Mouse (Mus musculus): Measurements from ENCODE around the gene Amigo3. TPM values are rescaled to one million over a fixed set of nuclear protein-coding genes. Genes with fewer than 3 reads are reported as not detected.

Gene Amigo3
- polyA plus RNA-seq, 1 experiment from 2014 or later: 2.1 TPM

DNA sequence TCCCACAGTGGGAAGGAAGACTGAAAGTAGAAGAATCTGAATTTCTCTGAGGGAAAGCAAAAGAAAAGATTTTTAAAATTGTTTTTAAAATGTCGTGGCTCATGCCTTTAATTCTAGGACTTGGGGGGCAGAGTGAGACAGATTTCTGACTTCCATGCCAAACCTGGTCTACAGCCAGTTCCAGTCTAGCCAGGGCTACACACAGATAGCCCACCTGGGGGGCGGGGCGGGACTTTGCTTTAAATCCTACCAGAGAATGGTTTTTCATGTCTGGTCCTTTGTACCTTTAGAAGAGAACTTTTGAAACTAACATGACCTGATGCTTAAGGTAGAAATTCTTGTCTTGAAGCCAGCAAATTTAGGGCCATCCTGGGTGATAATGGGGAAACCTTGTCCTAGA is 29.7 kb upstream of the Amigo3 start:
- no peak for ATAC-seq (ENCODE audit: insufficient number of reproducible peaks, insufficient read depth, low FRiP score, low read depth)
- no peak overlapping the region for H3K9ac ChIP-seq (ENCODE audit: low read length)

DNA sequence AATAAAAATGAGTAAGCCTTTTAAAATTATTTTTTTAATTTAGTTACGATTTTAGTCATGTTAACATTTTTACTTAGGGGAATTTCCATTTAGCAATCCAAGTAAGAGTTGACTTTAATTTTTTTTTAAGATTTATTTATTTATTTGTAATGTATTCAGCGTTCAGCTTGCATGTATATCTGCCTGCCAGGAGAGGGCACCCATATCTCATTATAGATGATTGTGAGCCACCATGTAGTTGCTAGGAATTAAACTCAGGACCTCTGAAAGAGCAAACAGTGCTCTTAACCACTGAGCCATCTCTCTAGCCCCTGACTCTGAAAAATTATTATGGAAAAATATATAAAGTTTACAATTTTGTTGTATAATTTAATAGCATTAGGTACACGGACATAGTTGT is 26.4 kb upstream of the Amigo3 start:
- no peak overlapping the region for H3K27ac ChIP-seq (replicated peaks in 1 of 2; ENCODE audit: control insufficient read depth in 1 of 2, insufficient read depth in 1 of 2, low read depth in 2 of 2, low read length in 2 of 2)
- H3K4me1 ChIP-seq (ENCODE audit: control insufficient read depth in 2 of 2, insufficient read depth in 2 of 2, low read length in 2 of 2): peaks cover 0 to 5% of the 10 kb centered on the region in 2 experiments; a peak in 1 of 4 replicates
- H3K4me3 ChIP-seq (ENCODE audit: control insufficient read depth in 1 of 2, insufficient read depth in 1 of 2, low read depth in 1 of 2, low read length in 2 of 2): no peak overlapping the region
- WGBS: 91% methylated on average over 3 of the region's 3 CpGs
- no peak overlapping the region for H3K4me2 ChIP-seq (ENCODE audit: low read length)
- no peak overlapping the region for H3K9ac ChIP-seq (ENCODE audit: low read length)
- H3K9me3 ChIP-seq (ENCODE audit: control insufficient read depth, low read length): no peaks in the 10 kb centered on the region
- peaks cover 57% of the 10 kb centered on the region for H3K36me3 ChIP-seq (ENCODE audit: control insufficient read depth, insufficient read depth, low read length)
- no peak for ATAC-seq (ENCODE audit: insufficient number of reproducible peaks, insufficient read depth, low FRiP score, low read depth)
- no peaks in the 10 kb centered on the region for H3K27me3 ChIP-seq (ENCODE audit: control insufficient read depth, insufficient read depth, low read length)

More for the DNA sequence above, 29.7 kb upstream of the Amigo3 start:
- Histone ChIP-seq H3K27me3 (ENCODE audit: control insufficient read depth, insufficient read depth, low read length) (no peaks in the 10 kb centered on the region), H3K27ac (replicated peaks in 1 of 2; ENCODE audit: control insufficient read depth in 1 of 2, insufficient read depth in 1 of 2, low read depth in 2 of 2, low read length in 2 of 2) (no peak overlapping the region), H3K4me1 (ENCODE audit: control insufficient read depth in 2 of 2, insufficient read depth in 2 of 2, low read length in 2 of 2) (peaks cover 0 to 23% of the 10 kb centered on the region in 2 experiments; a peak in 2 of 4 replicates), H3K36me3 (ENCODE audit: control insufficient read depth, insufficient read depth, low read length) (peaks cover 43% of the 10 kb centered on the region), H3K9me3 (ENCODE audit: control insufficient read depth, low read length) (no peaks in the 10 kb centered on the region), H3K4me3 (ENCODE audit: control insufficient read depth in 1 of 2, insufficient read depth in 1 of 2, low read depth in 1 of 2, low read length in 2 of 2) (no peak overlapping the region), H3K4me2 (ENCODE audit: low read length) (no peak overlapping the region)
- WGBS: 85% methylated on average over 3 of the region's 3 CpGs

DNA sequence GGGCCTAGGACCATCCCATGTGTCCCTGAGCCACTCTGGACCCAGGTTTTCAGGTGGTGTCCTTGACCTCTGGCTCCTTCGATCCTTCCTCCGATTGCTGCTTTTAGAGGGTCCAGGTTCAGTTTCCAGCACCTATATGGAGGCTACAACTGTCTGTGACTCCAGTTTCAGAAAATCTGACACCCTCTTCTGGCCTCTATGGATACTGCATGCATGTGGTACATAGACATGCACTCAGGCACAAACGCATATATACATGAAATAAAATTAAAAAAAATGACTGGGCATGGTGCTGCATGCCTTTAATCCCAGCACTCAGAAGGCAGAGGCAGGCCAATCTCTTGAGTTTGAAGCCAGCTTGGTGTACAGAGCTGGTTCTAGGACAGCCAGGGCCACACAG is 25.1 kb upstream of the Amigo3 start:
- Histone ChIP-seq H3K36me3 (ENCODE audit: control insufficient read depth, insufficient read depth, low read length) (peaks cover 68% of the 10 kb centered on the region), H3K4me2 (ENCODE audit: low read length) (no peak overlapping the region), H3K27ac (replicated peaks in 1 of 2; ENCODE audit: control insufficient read depth in 1 of 2, insufficient read depth in 1 of 2, low read depth in 2 of 2, low read length in 2 of 2) (no peak overlapping the region), H3K4me3 (ENCODE audit: control insufficient read depth in 1 of 2, insufficient read depth in 1 of 2, low read depth in 1 of 2, low read length in 2 of 2) (no peak overlapping the region), H3K9me3 (ENCODE audit: control insufficient read depth, low read length) (no peaks in the 10 kb centered on the region), H3K4me1 (ENCODE audit: control insufficient read depth in 2 of 2, insufficient read depth in 2 of 2, low read length in 2 of 2) (no peaks in the 10 kb centered on the region), H3K27me3 (ENCODE audit: control insufficient read depth, insufficient read depth, low read length) (no peaks in the 10 kb centered on the region), H3K9ac (ENCODE audit: low read length) (no peak overlapping the region)
- WGBS: 96% methylated on average over 3 of the region's 3 CpGs
- ATAC-seq (ENCODE audit: insufficient number of reproducible peaks, insufficient read depth, low FRiP score, low read depth): no peak

DNA sequence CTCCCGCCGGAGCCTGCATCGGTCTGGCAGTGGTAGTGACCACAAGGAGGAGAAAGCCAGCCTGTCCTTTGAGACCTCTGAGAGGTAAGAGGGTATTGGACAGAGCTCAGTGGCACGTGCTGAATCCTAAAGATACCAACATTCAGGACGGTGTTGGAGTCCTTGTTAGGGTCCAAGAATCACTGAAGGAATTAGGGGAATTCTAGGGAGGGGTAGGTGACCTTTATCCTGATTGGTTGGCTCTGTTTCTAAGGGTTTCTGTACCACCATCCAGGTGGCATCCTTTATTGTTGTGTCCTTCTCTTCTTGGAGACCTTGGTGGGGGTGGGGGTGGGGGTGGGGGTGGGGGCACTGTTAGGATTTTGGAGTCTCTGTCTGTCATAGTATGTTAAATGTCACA is 20.8 kb upstream of the Amigo3 start:
- no peaks in the 10 kb centered on the region for H3K4me1 ChIP-seq (ENCODE audit: control insufficient read depth in 2 of 2, insufficient read depth in 2 of 2, low read length in 2 of 2)
- no peak overlapping the region for H3K4me3 ChIP-seq (ENCODE audit: control insufficient read depth in 1 of 2, insufficient read depth in 1 of 2, low read depth in 1 of 2, low read length in 2 of 2)
- H3K27me3 ChIP-seq (ENCODE audit: control insufficient read depth, insufficient read depth, low read length): no peaks in the 10 kb centered on the region
- no peak overlapping the region for H3K9ac ChIP-seq (ENCODE audit: low read length)
- H3K4me2 ChIP-seq (ENCODE audit: low read length): no peak overlapping the region
- peaks cover 69% of the 10 kb centered on the region for H3K36me3 ChIP-seq (ENCODE audit: control insufficient read depth, insufficient read depth, low read length)
- no peak for ATAC-seq (ENCODE audit: insufficient number of reproducible peaks, insufficient read depth, low FRiP score, low read depth)
- H3K27ac ChIP-seq (replicated peaks in 1 of 2; ENCODE audit: control insufficient read depth in 1 of 2, insufficient read depth in 1 of 2, low read depth in 2 of 2, low read length in 2 of 2): no peak overlapping the region
- no peaks in the 10 kb centered on the region for H3K9me3 ChIP-seq (ENCODE audit: control insufficient read depth, low read length)
- WGBS: 83% methylated on average over 5 of the region's 5 CpGs

DNA sequence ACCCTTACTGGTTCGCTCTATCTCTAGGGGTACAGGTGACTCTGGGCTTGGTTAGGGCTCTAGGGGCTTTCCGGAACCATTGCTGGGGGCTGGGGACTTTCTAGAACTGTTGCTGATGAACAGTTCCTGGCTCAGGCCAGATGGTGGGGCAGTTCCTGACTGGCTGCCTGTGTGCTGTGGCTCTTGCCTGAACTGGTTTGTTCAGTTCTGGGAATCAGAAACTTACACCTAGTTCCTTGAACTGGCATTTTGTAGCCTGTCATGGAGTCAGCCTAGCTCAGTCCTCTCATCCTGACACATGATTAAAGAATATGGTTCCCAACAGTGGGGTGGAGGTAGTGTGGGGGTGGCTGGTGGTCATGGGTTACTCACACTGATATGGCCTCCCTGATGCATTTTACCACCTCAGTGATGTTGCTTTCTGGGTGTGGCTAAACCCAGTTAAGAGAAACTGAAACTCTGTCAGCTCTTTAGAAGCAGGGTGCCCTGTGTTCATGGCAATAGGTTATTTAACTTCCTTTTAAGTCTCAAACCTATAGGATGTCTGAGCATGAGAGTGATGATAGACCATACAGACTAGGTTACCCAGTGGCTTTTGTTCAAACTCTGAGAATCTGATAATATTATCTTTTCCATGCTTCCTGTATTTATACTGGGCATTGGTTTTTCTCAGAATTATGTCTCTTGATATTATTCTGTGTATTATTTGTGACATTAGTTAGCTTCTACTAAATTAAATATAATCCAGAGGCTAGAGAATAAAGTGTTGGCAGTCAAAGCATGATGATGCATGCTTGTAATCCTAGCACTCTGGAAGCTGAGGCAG is 17.4 kb upstream of the Amigo3 start:
- Histone ChIP-seq H3K4me2 (ENCODE audit: low read length) (no peak overlapping the region), H3K4me3 (ENCODE audit: control insufficient read depth in 1 of 2, insufficient read depth in 1 of 2, low read depth in 1 of 2, low read length in 2 of 2) (no peak overlapping the region), H3K36me3 (ENCODE audit: control insufficient read depth, insufficient read depth, low read length) (peaks cover 73% of the 10 kb centered on the region), H3K27ac (replicated peaks in 1 of 2; ENCODE audit: control insufficient read depth in 1 of 2, insufficient read depth in 1 of 2, low read depth in 2 of 2, low read length in 2 of 2) (no peak overlapping the region), H3K27me3 (ENCODE audit: control insufficient read depth, insufficient read depth, low read length) (no peaks in the 10 kb centered on the region), H3K9ac (ENCODE audit: low read length) (no peak overlapping the region), H3K4me1 (ENCODE audit: control insufficient read depth in 2 of 2, insufficient read depth in 2 of 2, low read length in 2 of 2) (no peaks in the 10 kb centered on the region), H3K9me3 (ENCODE audit: control insufficient read depth, low read length) (no peaks in the 10 kb centered on the region)
- WGBS: 98% methylated on average over 2 of the region's 2 CpGs
- ATAC-seq (ENCODE audit: insufficient number of reproducible peaks, insufficient read depth, low FRiP score, low read depth): no peak

DNA sequence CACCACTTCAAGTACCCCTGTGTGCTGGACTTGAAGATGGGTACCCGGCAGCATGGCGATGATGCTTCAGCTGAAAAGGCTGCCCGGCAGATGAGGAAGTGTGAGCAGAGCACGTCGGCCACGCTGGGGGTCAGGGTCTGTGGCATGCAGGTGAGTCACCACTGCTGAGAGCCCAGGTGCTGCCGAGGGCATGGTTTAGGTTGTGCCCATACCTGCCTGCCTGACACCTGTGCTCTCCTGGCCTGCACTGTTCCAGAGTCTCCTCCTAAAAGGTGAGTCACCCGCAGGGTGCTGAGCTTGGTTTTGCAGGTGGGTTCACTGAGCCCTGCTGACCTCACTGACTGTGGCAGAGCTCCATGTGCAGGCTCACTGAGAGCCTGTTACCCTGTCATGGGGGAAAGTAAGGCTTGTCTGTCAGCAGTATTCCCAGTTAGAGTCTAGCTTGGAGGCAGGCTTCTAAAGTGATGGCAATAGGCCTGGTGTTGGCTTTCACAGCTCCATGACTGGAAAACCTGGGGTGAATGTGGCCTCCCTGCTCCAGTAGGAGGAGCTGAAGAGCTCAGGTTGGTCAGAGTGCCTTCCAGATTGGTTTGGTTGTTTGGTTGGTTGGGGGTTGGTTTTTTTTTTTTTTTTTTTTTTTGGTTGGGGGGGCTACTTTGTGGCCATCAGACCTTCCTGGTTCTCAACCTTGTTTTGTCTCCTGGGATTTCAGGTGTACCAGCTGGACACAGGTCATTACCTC is 8.0 kb upstream of the Amigo3 start:
- Histone ChIP-seq H3K27me3 (ENCODE audit: control insufficient read depth, insufficient read depth, low read length) (no peaks in the 10 kb centered on the region), H3K9ac (ENCODE audit: low read length) (no peak overlapping the region), H3K4me3 (ENCODE audit: control insufficient read depth in 1 of 2, insufficient read depth in 1 of 2, low read depth in 1 of 2, low read length in 2 of 2) (no peak overlapping the region), H3K36me3 (ENCODE audit: control insufficient read depth, insufficient read depth, low read length) (peaks cover 67% of the 10 kb centered on the region), H3K4me2 (ENCODE audit: low read length) (no peak overlapping the region), H3K27ac (replicated peaks in 1 of 2; ENCODE audit: control insufficient read depth in 1 of 2, insufficient read depth in 1 of 2, low read depth in 2 of 2, low read length in 2 of 2) (no peak overlapping the region), H3K4me1 (ENCODE audit: control insufficient read depth in 2 of 2, insufficient read depth in 2 of 2, low read length in 2 of 2) (peaks cover 7 to 14% of the 10 kb centered on the region in 2 experiments), H3K9me3 (ENCODE audit: control insufficient read depth, low read length) (no peaks in the 10 kb centered on the region)
- ATAC-seq (ENCODE audit: insufficient number of reproducible peaks, insufficient read depth, low FRiP score, low read depth): no peak
- 97% methylated on average over 8 of the region's 8 CpGs for WGBS

GRCm38 (mm10) chr9:108046582-108046981 is 6.4 kb upstream of the Amigo3 start:
- ATAC-seq (ENCODE audit: insufficient number of reproducible peaks, insufficient read depth, low FRiP score, low read depth): no peak
- Histone ChIP-seq H3K4me3 (ENCODE audit: control insufficient read depth in 1 of 2, insufficient read depth in 1 of 2, low read depth in 1 of 2, low read length in 2 of 2) (no peak overlapping the region), H3K4me2 (ENCODE audit: low read length) (no peak overlapping the region), H3K9ac (ENCODE audit: low read length) (no peak overlapping the region), H3K27me3 (ENCODE audit: control insufficient read depth, insufficient read depth, low read length) (no peaks in the 10 kb centered on the region), H3K9me3 (ENCODE audit: control insufficient read depth, low read length) (no peaks in the 10 kb centered on the region), H3K27ac (replicated peaks in 1 of 2; ENCODE audit: control insufficient read depth in 1 of 2, insufficient read depth in 1 of 2, low read depth in 2 of 2, low read length in 2 of 2) (no peak overlapping the region), H3K4me1 (ENCODE audit: control insufficient read depth in 2 of 2, insufficient read depth in 2 of 2, low read length in 2 of 2) (peaks cover 9 to 16% of the 10 kb centered on the region in 2 experiments), H3K36me3 (ENCODE audit: control insufficient read depth, insufficient read depth, low read length) (peaks cover 69% of the 10 kb centered on the region)
- 90% methylated on average over 4 of the region's 4 CpGs for WGBS

Measured in heart, embryonic 14.5 days (tissue).